Mouse (Mus musculus): ENCODE measurements at regions not wholly inside any gene's neighbourhood (a gene's known extent, or its start where the extent isn't known, plus 50 kb on each side); places are given as distances from the start of the nearest gene placed in this dataset.

DNA sequence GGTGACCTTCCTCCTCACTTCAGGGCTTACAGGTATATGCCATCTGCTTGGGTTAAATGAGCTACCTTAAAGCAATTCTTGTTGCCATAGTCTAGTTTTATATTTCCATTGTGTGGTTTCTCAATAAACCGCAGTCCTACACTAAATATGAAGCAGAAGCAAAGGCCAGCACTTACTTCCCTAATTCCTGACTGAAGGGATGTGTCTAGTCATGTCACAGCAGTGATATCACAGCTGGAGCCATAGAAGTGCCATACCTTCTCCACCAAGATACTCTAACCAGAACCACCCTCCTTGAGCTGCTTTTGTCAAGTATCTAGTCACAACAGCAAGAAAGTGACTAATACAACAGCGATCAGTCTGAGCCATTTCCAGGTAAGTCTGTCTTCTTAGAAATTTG is 283.6 kb upstream of the Myo3a start:
- H3K36me3 ChIP-seq (ENCODE audit: control insufficient read depth), result no peaks in the 10 kb centered on the region
- TF ChIP-seq GATA1 (IDR thresholded peaks at IDR 0.05; ENCODE audit: low read length), result no peak
- no peak for TF ChIP-seq TAL1 (IDR thresholded peaks at IDR 0.05; ENCODE audit: low read length)
- no peaks in the 10 kb centered on the region for H3K9me3 ChIP-seq (ENCODE audit: control insufficient read depth, low read length)
- no peaks in the 10 kb centered on the region for H3K27me3 ChIP-seq (ENCODE audit: control insufficient read depth)
- H3K4me3 ChIP-seq (replicated peaks), result no peak overlapping the region
- H3K4me1 ChIP-seq (ENCODE audit: control insufficient read depth), result no peaks in the 10 kb centered on the region; the same call in 1 of the 2 replicates

DNA sequence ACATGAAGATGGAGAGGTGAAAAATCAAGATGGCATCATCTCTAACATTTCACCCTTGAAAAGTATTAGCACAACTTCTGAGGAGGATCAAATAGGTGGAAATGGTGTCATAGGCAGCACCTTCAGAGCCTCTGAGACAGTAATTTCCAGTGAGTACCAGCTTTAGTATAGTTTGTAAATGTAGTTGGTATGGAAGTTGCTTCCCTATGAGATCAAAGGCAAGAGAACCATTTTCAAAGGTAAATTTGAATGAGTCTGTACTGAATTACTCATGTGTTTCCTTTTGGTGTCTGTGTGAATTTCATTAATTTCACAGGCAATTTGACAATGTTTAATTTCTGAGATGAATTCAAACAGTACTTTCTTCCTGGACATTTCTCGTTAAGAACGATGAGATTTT is 280.8 kb upstream of the Myo3a start:
- H3K4me1 ChIP-seq (ENCODE audit: control insufficient read depth), result no peaks in the 10 kb centered on the region
- no peak for TF ChIP-seq TAL1 (IDR thresholded peaks at IDR 0.05; ENCODE audit: low read length)
- no peak for TF ChIP-seq GATA1 (IDR thresholded peaks at IDR 0.05; ENCODE audit: low read length)

DNA sequence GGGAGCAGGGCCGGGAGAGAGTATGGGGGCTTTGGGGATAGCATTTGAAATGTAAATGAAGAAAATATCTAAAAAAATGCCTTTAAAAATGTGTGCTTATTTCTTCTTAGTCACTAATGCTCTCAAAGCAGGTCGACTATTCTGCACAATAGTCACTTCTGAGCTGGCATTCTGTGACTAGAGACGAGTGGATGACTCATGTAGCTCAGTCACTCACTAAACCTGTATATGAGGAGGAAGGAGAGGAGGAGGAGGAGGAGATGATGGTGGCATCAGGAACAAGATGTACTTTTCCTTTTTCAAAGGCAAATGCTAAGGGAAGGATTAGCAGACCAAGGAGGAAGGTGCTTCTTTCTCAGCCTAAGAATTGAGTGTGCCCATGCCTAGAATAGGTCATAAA is 276.0 kb upstream of the Myo3a start:
- H3K4me3 ChIP-seq (replicated peaks), result no peak overlapping the region
- no peaks in the 10 kb centered on the region for H3K4me1 ChIP-seq (ENCODE audit: control insufficient read depth)
- no peaks in the 10 kb centered on the region for H3K36me3 ChIP-seq (ENCODE audit: control insufficient read depth)
- no peaks in the 10 kb centered on the region for H3K27me3 ChIP-seq (ENCODE audit: control insufficient read depth)
- H3K9me3 ChIP-seq (ENCODE audit: control insufficient read depth, low read length), result no peaks in the 10 kb centered on the region
- no peak for TF ChIP-seq TAL1 (IDR thresholded peaks at IDR 0.05; ENCODE audit: low read length)
- no peak for TF ChIP-seq GATA1 (IDR thresholded peaks at IDR 0.05; ENCODE audit: low read length)

More for the DNA sequence above, 280.8 kb upstream of the Myo3a start:
- Histone ChIP-seq H3K4me3 (replicated peaks) (no peak overlapping the region), H3K27me3 (ENCODE audit: control insufficient read depth) (no peaks in the 10 kb centered on the region), H3K9me3 (ENCODE audit: control insufficient read depth, low read length) (no peaks in the 10 kb centered on the region), H3K36me3 (ENCODE audit: control insufficient read depth) (no peaks in the 10 kb centered on the region)

DNA sequence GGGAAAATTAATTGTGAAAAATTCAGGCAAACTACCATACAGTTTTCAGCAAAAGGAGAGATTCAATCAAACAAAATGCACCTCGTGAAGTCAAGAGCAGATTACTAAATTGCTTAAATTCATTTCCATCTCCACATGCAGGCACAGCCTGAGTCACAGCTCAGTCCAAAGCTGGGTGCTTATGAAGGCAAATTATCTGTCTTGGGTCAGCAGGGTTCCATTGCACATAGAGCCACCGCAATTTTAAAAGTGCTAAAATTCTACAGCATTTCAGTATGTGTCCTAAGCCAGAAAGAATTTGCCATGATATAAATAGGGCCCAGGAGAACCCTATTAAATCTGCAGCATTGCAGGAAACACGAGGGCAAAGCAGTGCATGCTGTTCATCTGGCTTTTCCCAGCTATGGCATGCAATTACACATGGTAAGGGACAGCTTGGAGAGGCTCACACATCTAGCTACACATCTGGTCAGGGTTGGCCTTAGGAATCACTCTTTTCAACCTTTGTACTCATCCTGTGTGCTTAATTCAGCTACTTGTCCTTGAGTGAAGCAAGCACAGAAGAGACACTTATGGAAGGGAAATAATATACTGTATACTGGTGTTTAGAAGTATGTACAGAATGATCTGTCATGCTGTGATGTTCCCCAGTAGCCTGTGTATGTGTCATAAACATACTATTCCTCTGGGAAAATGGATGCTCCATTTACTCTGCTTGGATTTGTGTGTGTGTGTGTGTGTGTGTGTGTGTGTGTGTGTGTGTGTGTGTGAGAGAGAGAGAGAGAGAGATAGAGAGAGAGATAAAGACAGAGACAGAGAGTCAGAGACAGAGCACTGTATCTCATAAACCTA is 271.0 kb upstream of the Myo3a start:
- TF ChIP-seq TAL1 (IDR thresholded peaks at IDR 0.05; ENCODE audit: low read length), result no peak
- TF ChIP-seq GATA1 (IDR thresholded peaks at IDR 0.05; ENCODE audit: low read length), result no peak
- peaks cover 3% of the 10 kb centered on the region; the same call in 1 of the 2 replicates for H3K4me1 ChIP-seq (ENCODE audit: control insufficient read depth)
- no peaks in the 10 kb centered on the region for H3K36me3 ChIP-seq (ENCODE audit: control insufficient read depth)
- no peaks in the 10 kb centered on the region for H3K9me3 ChIP-seq (ENCODE audit: control insufficient read depth, low read length)
- no peaks in the 10 kb centered on the region for H3K27me3 ChIP-seq (ENCODE audit: control insufficient read depth)
- no peak overlapping the region for H3K4me3 ChIP-seq (replicated peaks)

DNA sequence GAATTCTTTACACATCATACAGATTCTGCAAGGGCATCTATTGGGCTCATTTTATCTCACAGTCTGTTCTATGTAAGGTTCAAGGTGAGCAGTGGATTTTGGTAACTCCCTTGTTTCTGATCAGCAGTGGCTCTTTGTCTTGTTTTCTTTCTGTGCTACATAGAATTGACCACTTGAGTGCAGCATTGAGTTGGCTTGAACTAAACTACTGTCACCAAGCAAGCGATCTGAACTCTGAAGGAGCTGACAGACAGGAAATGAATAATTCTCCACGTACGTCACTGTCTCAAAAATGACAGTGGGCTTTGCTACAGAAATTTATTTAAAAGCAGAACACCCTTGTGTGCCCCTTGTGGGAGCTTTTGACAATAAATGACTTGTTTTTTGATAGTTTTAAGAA is 268.9 kb upstream of the Myo3a start:
- Histone ChIP-seq H3K4me1 (ENCODE audit: control insufficient read depth) (peaks cover 12% of the 10 kb centered on the region), H3K27me3 (ENCODE audit: control insufficient read depth) (no peaks in the 10 kb centered on the region), H3K9me3 (ENCODE audit: control insufficient read depth, low read length) (no peaks in the 10 kb centered on the region), H3K4me3 (replicated peaks) (no peak overlapping the region), H3K36me3 (ENCODE audit: control insufficient read depth) (no peaks in the 10 kb centered on the region)
- TF ChIP-seq TAL1 (IDR thresholded peaks at IDR 0.05; ENCODE audit: low read length) (no peak), GATA1 (IDR thresholded peaks at IDR 0.05; ENCODE audit: low read length) (no peak)

DNA sequence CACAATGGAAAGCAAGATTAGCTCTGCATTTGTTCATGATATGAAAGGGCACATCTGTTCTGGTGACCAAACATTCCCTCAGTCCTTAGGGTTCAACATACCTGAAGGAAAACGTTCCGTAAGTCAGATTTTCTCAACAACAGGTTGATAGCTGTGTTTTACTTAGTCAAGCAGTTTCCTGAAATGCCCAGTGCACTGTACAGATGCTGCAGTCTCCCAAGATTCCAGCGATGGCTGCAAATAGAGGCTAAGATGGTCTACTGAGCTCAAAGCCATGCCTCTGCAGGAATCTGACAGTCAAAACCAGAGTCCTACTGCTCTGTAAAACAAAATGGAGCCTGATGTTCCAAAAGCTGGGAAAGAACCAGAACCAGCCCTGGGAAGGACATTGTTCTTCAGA is 268.5 kb upstream of the Myo3a start:
- no peak overlapping the region for H3K4me3 ChIP-seq (replicated peaks)
- no peaks in the 10 kb centered on the region for H3K9me3 ChIP-seq (ENCODE audit: control insufficient read depth, low read length)
- H3K27me3 ChIP-seq (ENCODE audit: control insufficient read depth), result no peaks in the 10 kb centered on the region
- peaks cover 16% of the 10 kb centered on the region for H3K4me1 ChIP-seq (ENCODE audit: control insufficient read depth)
- H3K36me3 ChIP-seq (ENCODE audit: control insufficient read depth), result no peaks in the 10 kb centered on the region
- TF ChIP-seq GATA1 (IDR thresholded peaks at IDR 0.05; ENCODE audit: low read length), result no peak
- TF ChIP-seq TAL1 (IDR thresholded peaks at IDR 0.05; ENCODE audit: low read length), result no peak

GRCm38 (mm10) chr2:21963343-21964026 is 263.8 kb upstream of the Myo3a start:
- Histone ChIP-seq H3K36me3 (ENCODE audit: control insufficient read depth) (no peaks in the 10 kb centered on the region), H3K27me3 (ENCODE audit: control insufficient read depth) (no peaks in the 10 kb centered on the region), H3K4me1 (ENCODE audit: control insufficient read depth) (peaks cover 35% of the 10 kb centered on the region), H3K9me3 (ENCODE audit: control insufficient read depth, low read length) (no peaks in the 10 kb centered on the region), H3K4me3 (replicated peaks) (peak overlapping the region; percentile 51)
- TF ChIP-seq GATA1 (IDR thresholded peaks at IDR 0.05; ENCODE audit: low read length) (no peak), TAL1 (IDR thresholded peaks at IDR 0.05; ENCODE audit: low read length) (no peak)

DNA sequence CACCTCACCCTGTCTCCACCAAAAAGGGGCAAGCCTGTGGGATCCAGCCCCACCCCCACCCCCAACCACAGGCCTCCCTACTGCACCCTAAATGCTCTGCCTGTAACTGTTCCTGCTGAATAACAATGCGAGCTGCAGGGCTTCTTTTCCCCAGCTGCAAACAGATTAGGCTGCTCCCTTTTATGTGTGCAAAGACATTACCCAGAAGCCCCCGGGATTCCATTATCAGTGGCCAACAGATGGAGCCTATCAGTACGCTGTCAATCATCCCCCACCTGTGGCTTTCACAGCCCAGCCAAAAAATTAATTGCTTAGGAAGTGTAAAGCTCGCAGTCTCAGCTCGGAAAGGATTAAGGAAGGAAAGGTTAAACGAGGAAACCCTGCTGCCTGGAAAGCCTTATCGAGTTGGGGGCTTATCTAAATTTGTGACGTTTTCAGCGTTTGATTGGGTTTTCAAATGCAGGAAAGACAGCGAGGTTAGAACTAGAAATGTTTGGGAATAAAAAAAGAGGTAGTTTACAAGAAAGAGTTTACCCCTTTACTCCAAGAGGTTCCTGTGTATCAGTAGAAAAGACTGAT is 263.2 kb upstream of the Myo3a start:
- H3K36me3 ChIP-seq (ENCODE audit: control insufficient read depth), result no peaks in the 10 kb centered on the region
- peaks cover 35% of the 10 kb centered on the region for H3K4me1 ChIP-seq (ENCODE audit: control insufficient read depth)
- peak overlapping the region; percentile 51 for H3K4me3 ChIP-seq (replicated peaks)
- H3K9me3 ChIP-seq (ENCODE audit: control insufficient read depth, low read length), result no peaks in the 10 kb centered on the region
- H3K27me3 ChIP-seq (ENCODE audit: control insufficient read depth), result no peaks in the 10 kb centered on the region
- peak; percentile 82 for TF ChIP-seq GATA1 (IDR thresholded peaks at IDR 0.05; ENCODE audit: low read length)
- TF ChIP-seq TAL1 (IDR thresholded peaks at IDR 0.05; ENCODE audit: low read length), result peak; percentile 76

GRCm38 (mm10) chr2:21970774-21971406 is 256.4 kb upstream of the Myo3a start:
- H3K4me1 ChIP-seq (ENCODE audit: control insufficient read depth), result peaks cover 16% of the 10 kb centered on the region
- H3K27me3 ChIP-seq (ENCODE audit: control insufficient read depth), result no peaks in the 10 kb centered on the region
- no peaks in the 10 kb centered on the region for H3K36me3 ChIP-seq (ENCODE audit: control insufficient read depth)
- H3K9me3 ChIP-seq (ENCODE audit: control insufficient read depth, low read length), result no peaks in the 10 kb centered on the region
- no peak overlapping the region for H3K4me3 ChIP-seq (replicated peaks)
- TF ChIP-seq TAL1 (IDR thresholded peaks at IDR 0.05; ENCODE audit: low read length) (no peak), GATA1 (IDR thresholded peaks at IDR 0.05; ENCODE audit: low read length) (no peak)

Data from erythroblast, embryonic 14.5 days (primary cell).